Mouse (Mus musculus) left cerebral cortex, adult 2 months (tissue): ENCODE results near the gene Retsat. TPM values are rescaled to one million over a fixed set of nuclear protein-coding genes. Genes with fewer than 3 reads are reported as not detected.

Experiments
- DNase-seq, 2 experiments: peaks; one replicate each; pipeline ENCODE4 v3.0.0; 2021 to 2022; ENCODE audit warnings: low spot score in 2 of 2, mixed read lengths in 1 of 2; ENCODE audit errors: extremely low spot score in 1 of 2
- H3K27ac ChIP-seq: fragments of 200-600 bp; 2 replicates; pipeline ENCODE4 v1.8.1; 2022
- H3K4me3 ChIP-seq: fragments of 200-600 bp; 2 replicates; pipeline ENCODE4 v1.8.1; 2022
- CTCF ChIP-seq: fragments of 200-600 bp; IDR thresholded peaks from 2 replicates; pipeline ENCODE4 v1.8.1; 2022; ENCODE audit warnings: antibody characterized with exemption, mild to moderate bottlenecking, moderate library complexity
- intact Hi-C: fragments of 180-260 bp; cut with DNase I; formaldehyde crosslinking; loops from one replicate; pipeline ENCODE4 v1.15.1; 2025
- long read RNA-seq, 2 experiments: library from polyadenylated mRNA; stranded (forward); transcript quantifications; one replicate each; pipeline ENCODE4 v2.0.0; 2021; ENCODE audit warnings: borderline mapping rate in 2 of 2
- total RNA-seq, 2 experiments: library from RNA; stranded (reverse); gene quantifications; 2 replicates each; pipeline ENCODE4 v1.2.3; 2021

The Retsat gene
- total RNA-seq, result 10 to 100 TPM; 46.3 to 50.3 TPM
- long read RNA-seq, experiment 1, transcript Retsat-201 (11 exons, 3,027 nt), result major isoform, 46 of 56 reads
- long read RNA-seq, experiment 1, partial matches to known transcripts, result 5 of 56 reads
- long read RNA-seq, experiment 1, other reads (novel, unspliced or antisense), result 5 of 56 reads
- long read RNA-seq, experiment 2, transcript Retsat-201 (11 exons, 3,027 nt), result major isoform, 46 of 52 reads
- long read RNA-seq, experiment 2, partial matches to known transcripts, result 4 of 52 reads
- long read RNA-seq, experiment 2, other reads (novel, unspliced or antisense), result 2 of 52 reads

- DNase-seq, result peak; percentile 83 to 88
- peak within 1 kb of the TSS; percentile 86 for H3K27ac ChIP-seq
- intact Hi-C loops, result no loop called here
- no peak for TF ChIP-seq CTCF
- peak within 1 kb of the TSS; percentile 66 for H3K4me3 ChIP-seq
Observed at GRCm38 (mm10) chr6:72597956-72598753, at the start of gene Retsat, which contains the start of gene Elmod3. Retsat (plus strand) TSS chr6:72598475. Elmod3 (minus strand) TSS chr6:72598413.

GRCm38 (mm10) chr6:72549041-72549580 is 49.2 kb upstream of the Retsat start:
- Histone ChIP-seq H3K4me3 (no peak overlapping the region), H3K27ac (no peak overlapping the region)
- no peak for DNase-seq
- no peak for TF ChIP-seq CTCF
- intact Hi-C loops, result no loop called here

GRCm38 (mm10) chr6:72550025-72550424 is 48.2 kb upstream of the Retsat start:
- Histone ChIP-seq H3K4me3 (no peak overlapping the region), H3K27ac (no peak overlapping the region)
- intact Hi-C loops, result no loop called here
- DNase-seq, result no peak
- TF ChIP-seq CTCF, result no peak

GRCm38 (mm10) chr6:72550503-72551100 is 47.7 kb upstream of the Retsat start:
- no peak for DNase-seq
- intact Hi-C loops, result no loop called here
- Histone ChIP-seq H3K27ac (no peak overlapping the region), H3K4me3 (no peak overlapping the region)
- TF ChIP-seq CTCF, result no peak

- H3K27ac ChIP-seq, result peak overlapping the region; percentile 85
- no peak for TF ChIP-seq CTCF
- peak; percentile 59 to 60 for DNase-seq
- H3K4me3 ChIP-seq, result peak overlapping the region; percentile 45
- intact Hi-C loops, result no loop called here
Observed at GRCm38 (mm10) chr6:72552171-72553078, 45.9 kb upstream of the Retsat start.

- no peak for TF ChIP-seq CTCF
- Histone ChIP-seq H3K27ac (peak overlapping the region; percentile 85), H3K4me3 (peak overlapping the region; percentile 45)
- DNase-seq, result no peak
- intact Hi-C loops, result no loop called here
Observed at GRCm38 (mm10) chr6:72553079-72553412, 45.2 kb upstream of the Retsat start.

GRCm38 (mm10) chr6:72560801-72561200 is 37.5 kb upstream of the Retsat start:
- intact Hi-C loops, result no loop called here
- H3K4me3 ChIP-seq, result no peak overlapping the region
- no peak for TF ChIP-seq CTCF
- DNase-seq, result no peak
- H3K27ac ChIP-seq, result no peak overlapping the region

GRCm38 (mm10) chr6:72562486-72562885 is 35.8 kb upstream of the Retsat start:
- no peak for TF ChIP-seq CTCF
- intact Hi-C loops, result no loop called here
- no peak overlapping the region for H3K27ac ChIP-seq
- DNase-seq, result no peak
- H3K4me3 ChIP-seq, result no peak overlapping the region

GRCm38 (mm10) chr6:72562894-72563293 is 35.4 kb upstream of the Retsat start:
- intact Hi-C loops, result no loop called here
- no peak for TF ChIP-seq CTCF
- no peak for DNase-seq
- Histone ChIP-seq H3K4me3 (no peak overlapping the region), H3K27ac (no peak overlapping the region)

GRCm38 (mm10) chr6:72565506-72565905 is 32.8 kb upstream of the Retsat start:
- no peak overlapping the region for H3K27ac ChIP-seq
- intact Hi-C loops, result no loop called here
- TF ChIP-seq CTCF, result no peak
- no peak overlapping the region for H3K4me3 ChIP-seq
- no peak for DNase-seq

- intact Hi-C loops, result loop anchor here (1.0 kb wide), 2 partner anchors 31 to 138 kb away; no protein-coding TSS in a partner anchor
- DNase-seq, result peak; percentile 86 to 89
- no peak overlapping the region for H3K27ac ChIP-seq
- H3K4me3 ChIP-seq, result no peak overlapping the region
- peak; percentile 95 for TF ChIP-seq CTCF
Observed at GRCm38 (mm10) chr6:72566044-72566443, 32.2 kb upstream of the Retsat start.
